Mouse (Mus musculus): Measurements from ENCODE around the gene Colq.

DNA sequence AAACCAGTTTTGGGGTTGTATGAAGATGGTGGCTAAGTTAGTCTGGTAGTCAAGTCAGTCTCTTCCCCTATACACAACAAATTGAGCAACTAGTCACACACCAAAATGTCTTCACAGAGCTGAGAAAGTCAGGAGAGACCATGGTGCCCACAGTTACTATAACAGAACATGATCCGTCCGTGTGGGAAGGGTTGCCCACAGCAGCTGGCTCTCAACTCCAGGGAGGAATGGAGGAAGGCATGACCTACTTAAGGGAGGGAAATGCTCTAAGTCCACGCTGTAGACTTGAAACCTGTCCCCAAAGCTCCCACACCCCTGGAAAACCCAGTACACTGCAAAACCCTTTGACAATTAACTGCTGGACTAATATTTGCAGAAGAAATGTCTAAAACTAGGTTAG is 80.8 kb downstream of the Colq start:
- no peak for TF ChIP-seq TAL1 (IDR thresholded peaks at IDR 0.05; ENCODE audit: low read length)
- TF ChIP-seq GATA1 (IDR thresholded peaks at IDR 0.05; ENCODE audit: low read length), result no peak

Measured in erythroblast, embryonic 14.5 days (primary cell).